Mouse (Mus musculus): ENCODE results near the gene Pga5. TPM values are rescaled to one million over a fixed set of nuclear protein-coding genes. Genes with fewer than 3 reads are reported as not detected.

Gene Pga5
- polyA plus RNA-seq, 1 experiment from 2014 or later: not detected

- no peaks in the 10 kb centered on the region for H3K9me3 ChIP-seq (ENCODE audit: control insufficient read depth, low read length)
- H3K36me3 ChIP-seq (ENCODE audit: control insufficient read depth, insufficient read depth, low read length): no peaks in the 10 kb centered on the region
- H3K27me3 ChIP-seq (ENCODE audit: control insufficient read depth, insufficient read depth, low read depth, low read length): no peaks in the 10 kb centered on the region
- no peak overlapping the region for H3K4me3 ChIP-seq (ENCODE audit: low read length)
- 64% methylated on average over 5 of the region's 5 CpGs for WGBS
- H3K9ac ChIP-seq (ENCODE audit: low read length): no peak overlapping the region
- H3K27ac ChIP-seq (ENCODE audit: low read length): no peak overlapping the region
- H3K4me1 ChIP-seq (replicated peaks; ENCODE audit: control insufficient read depth, insufficient read depth, low read length): no peaks in the 10 kb centered on the region
- no peak overlapping the region for H3K4me2 ChIP-seq (ENCODE audit: low read depth, low read length)
- no peak for ATAC-seq (ENCODE audit: low read depth)
These were observed 16.5 kb downstream of the Pga5 start for GRCm38 (mm10) chr19:10661373-10661772.

GRCm38 (mm10) chr19:10658406-10658805 lies 19.5 kb downstream of the Pga5 start:
- Histone ChIP-seq H3K9ac (ENCODE audit: low read length) (no peak overlapping the region), H3K27me3 (ENCODE audit: control insufficient read depth, insufficient read depth, low read depth, low read length) (no peaks in the 10 kb centered on the region), H3K9me3 (ENCODE audit: control insufficient read depth, low read length) (no peaks in the 10 kb centered on the region), H3K36me3 (ENCODE audit: control insufficient read depth, insufficient read depth, low read length) (no peaks in the 10 kb centered on the region), H3K27ac (ENCODE audit: low read length) (no peak overlapping the region), H3K4me1 (replicated peaks; ENCODE audit: control insufficient read depth, insufficient read depth, low read length) (no peaks in the 10 kb centered on the region), H3K4me2 (ENCODE audit: low read depth, low read length) (no peak overlapping the region), H3K4me3 (ENCODE audit: low read length) (no peak overlapping the region)
- 52% methylated on average over 2 of the region's 2 CpGs for WGBS
- no peak for ATAC-seq (ENCODE audit: low read depth)

- Histone ChIP-seq H3K9me3 (ENCODE audit: control insufficient read depth, low read length) (no peaks in the 10 kb centered on the region), H3K27ac (ENCODE audit: low read length) (no peak overlapping the region), H3K36me3 (ENCODE audit: control insufficient read depth, insufficient read depth, low read length) (no peaks in the 10 kb centered on the region), H3K4me3 (ENCODE audit: low read length) (no peak overlapping the region), H3K9ac (ENCODE audit: low read length) (no peak overlapping the region), H3K4me1 (replicated peaks; ENCODE audit: control insufficient read depth, insufficient read depth, low read length) (no peaks in the 10 kb centered on the region), H3K4me2 (ENCODE audit: low read depth, low read length) (no peak overlapping the region), H3K27me3 (ENCODE audit: control insufficient read depth, insufficient read depth, low read depth, low read length) (no peaks in the 10 kb centered on the region)
- 47% methylated on average over 5 of the region's 5 CpGs for WGBS
- no peak for ATAC-seq (ENCODE audit: low read depth)
These were observed 20.1 kb downstream of the Pga5 start for GRCm38 (mm10) chr19:10657742-10658141.

GRCm38 (mm10) chr19:10656058-10656457 lies 21.8 kb downstream of the Pga5 start:
- 54% methylated on average over 3 of the region's 3 CpGs for WGBS
- no peaks in the 10 kb centered on the region for H3K27me3 ChIP-seq (ENCODE audit: control insufficient read depth, insufficient read depth, low read depth, low read length)
- no peak overlapping the region for H3K27ac ChIP-seq (ENCODE audit: low read length)
- H3K4me1 ChIP-seq (replicated peaks; ENCODE audit: control insufficient read depth, insufficient read depth, low read length): no peaks in the 10 kb centered on the region
- no peak overlapping the region for H3K4me3 ChIP-seq (ENCODE audit: low read length)
- no peak for ATAC-seq (ENCODE audit: low read depth)
- H3K9ac ChIP-seq (ENCODE audit: low read length): no peak overlapping the region
- no peak overlapping the region for H3K4me2 ChIP-seq (ENCODE audit: low read depth, low read length)
- H3K36me3 ChIP-seq (ENCODE audit: control insufficient read depth, insufficient read depth, low read length): no peaks in the 10 kb centered on the region
- H3K9me3 ChIP-seq (ENCODE audit: control insufficient read depth, low read length): no peaks in the 10 kb centered on the region

GRCm38 (mm10) chr19:10648156-10648555 lies 29.7 kb downstream of the Pga5 start:
- Histone ChIP-seq H3K36me3 (ENCODE audit: control insufficient read depth, insufficient read depth, low read length) (no peaks in the 10 kb centered on the region), H3K9ac (ENCODE audit: low read length) (no peak overlapping the region), H3K4me3 (ENCODE audit: low read length) (no peak overlapping the region), H3K27me3 (ENCODE audit: control insufficient read depth, insufficient read depth, low read depth, low read length) (no peaks in the 10 kb centered on the region), H3K4me1 (replicated peaks; ENCODE audit: control insufficient read depth, insufficient read depth, low read length) (no peaks in the 10 kb centered on the region), H3K9me3 (ENCODE audit: control insufficient read depth, low read length) (no peaks in the 10 kb centered on the region), H3K4me2 (ENCODE audit: low read depth, low read length) (no peak overlapping the region), H3K27ac (ENCODE audit: low read length) (no peak overlapping the region)
- 63% methylated on average over 8 of the region's 8 CpGs for WGBS
- ATAC-seq (ENCODE audit: low read depth): no peak

GRCm38 (mm10) chr19:10645616-10646015 lies 32.3 kb downstream of the Pga5 start:
- no peak for ATAC-seq (ENCODE audit: low read depth)
- Histone ChIP-seq H3K27ac (ENCODE audit: low read length) (no peak overlapping the region), H3K4me3 (ENCODE audit: low read length) (no peak overlapping the region), H3K9me3 (ENCODE audit: control insufficient read depth, low read length) (no peaks in the 10 kb centered on the region), H3K4me2 (ENCODE audit: low read depth, low read length) (no peak overlapping the region), H3K9ac (ENCODE audit: low read length) (no peak overlapping the region), H3K36me3 (ENCODE audit: control insufficient read depth, insufficient read depth, low read length) (no peaks in the 10 kb centered on the region), H3K4me1 (replicated peaks; ENCODE audit: control insufficient read depth, insufficient read depth, low read length) (no peaks in the 10 kb centered on the region), H3K27me3 (ENCODE audit: control insufficient read depth, insufficient read depth, low read depth, low read length) (no peaks in the 10 kb centered on the region)
- 86% methylated on average over 2 of the region's 2 CpGs for WGBS

- no peak for ATAC-seq (ENCODE audit: low read depth)
- 42% methylated on average over 13 of the region's 13 CpGs for WGBS
- H3K27me3 ChIP-seq (ENCODE audit: control insufficient read depth, insufficient read depth, low read depth, low read length): no peaks in the 10 kb centered on the region
- H3K4me1 ChIP-seq (replicated peaks; ENCODE audit: control insufficient read depth, insufficient read depth, low read length): no peaks in the 10 kb centered on the region
- no peak overlapping the region for H3K9ac ChIP-seq (ENCODE audit: low read length)
- no peak overlapping the region for H3K27ac ChIP-seq (ENCODE audit: low read length)
- no peaks in the 10 kb centered on the region for H3K9me3 ChIP-seq (ENCODE audit: control insufficient read depth, low read length)
- no peak overlapping the region for H3K4me2 ChIP-seq (ENCODE audit: low read depth, low read length)
- H3K36me3 ChIP-seq (ENCODE audit: control insufficient read depth, insufficient read depth, low read length): no peaks in the 10 kb centered on the region
- no peak overlapping the region for H3K4me3 ChIP-seq (ENCODE audit: low read length)
These were observed 37.1 kb downstream of the Pga5 start for GRCm38 (mm10) chr19:10640589-10641378.

- H3K9me3 ChIP-seq (ENCODE audit: control insufficient read depth, low read length): no peaks in the 10 kb centered on the region
- no peaks in the 10 kb centered on the region for H3K36me3 ChIP-seq (ENCODE audit: control insufficient read depth, insufficient read depth, low read length)
- H3K9ac ChIP-seq (ENCODE audit: low read length): no peak overlapping the region
- no peak overlapping the region for H3K4me3 ChIP-seq (ENCODE audit: low read length)
- H3K4me1 ChIP-seq (replicated peaks; ENCODE audit: control insufficient read depth, insufficient read depth, low read length): peaks cover 4% of the 10 kb centered on the region; the same call in 1 of the 2 replicates
- no peak overlapping the region for H3K27ac ChIP-seq (ENCODE audit: low read length)
- no peak for ATAC-seq (ENCODE audit: low read depth)
- WGBS: 5% methylated on average over 5 of the region's 5 CpGs
- H3K27me3 ChIP-seq (ENCODE audit: control insufficient read depth, insufficient read depth, low read depth, low read length): no peaks in the 10 kb centered on the region; the same call in 1 of the 2 replicates
- no peak overlapping the region for H3K4me2 ChIP-seq (ENCODE audit: low read depth, low read length)
These were observed 37.8 kb downstream of the Pga5 start for GRCm38 (mm10) chr19:10640080-10640479.

GRCm38 (mm10) chr19:10637840-10638239 lies 40.0 kb downstream of the Pga5 start:
- 27% methylated on average over 7 of the region's 7 CpGs for WGBS
- Histone ChIP-seq H3K4me1 (replicated peaks; ENCODE audit: control insufficient read depth, insufficient read depth, low read length) (peaks cover 13% of the 10 kb centered on the region; the same call in 1 of the 2 replicates), H3K4me2 (ENCODE audit: low read depth, low read length) (no peak overlapping the region), H3K36me3 (ENCODE audit: control insufficient read depth, insufficient read depth, low read length) (no peaks in the 10 kb centered on the region), H3K9ac (ENCODE audit: low read length) (no peak overlapping the region), H3K27ac (ENCODE audit: low read length) (no peak overlapping the region), H3K27me3 (ENCODE audit: control insufficient read depth, insufficient read depth, low read depth, low read length) (no peaks in the 10 kb centered on the region; the same call in 1 of the 2 replicates), H3K9me3 (ENCODE audit: control insufficient read depth, low read length) (no peaks in the 10 kb centered on the region), H3K4me3 (ENCODE audit: low read length) (no peak overlapping the region)
- ATAC-seq (ENCODE audit: low read depth): no peak

Data from lung, embryonic 16.5 days (tissue).